Mouse (Mus musculus): Measurements from ENCODE around the gene Smarcc2.

Smarcc2 gene

DNA sequence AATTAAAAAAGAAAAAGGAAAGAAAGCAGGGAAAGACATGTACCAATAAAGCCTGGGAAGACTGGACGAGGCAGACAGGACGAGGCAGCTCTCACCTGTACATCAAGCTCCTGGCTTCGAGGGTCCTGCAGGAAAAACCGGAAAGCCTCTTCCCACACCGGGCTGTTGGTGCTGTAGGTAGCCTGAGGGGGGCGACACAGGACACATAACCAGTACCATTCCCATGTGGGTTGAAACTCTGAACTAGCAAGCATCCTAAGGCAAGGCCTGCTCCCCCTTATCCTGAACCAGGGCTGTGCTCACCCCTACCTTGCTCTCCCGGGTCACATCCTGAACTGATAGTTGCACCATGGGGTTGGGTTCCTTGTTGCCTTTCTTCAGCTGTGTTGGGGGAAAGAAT lies 59.8 kb downstream of the Smarcc2 start:
- DNase-seq: no peak

GRCm38 (mm10) chr10:128520591-128520990 lies 61.5 kb downstream of the Smarcc2 start:
- DNase-seq: no peak

- DNase-seq: no peak
These were observed 63.3 kb downstream of the Smarcc2 start for GRCm38 (mm10) chr10:128522351-128522750.

DNA sequence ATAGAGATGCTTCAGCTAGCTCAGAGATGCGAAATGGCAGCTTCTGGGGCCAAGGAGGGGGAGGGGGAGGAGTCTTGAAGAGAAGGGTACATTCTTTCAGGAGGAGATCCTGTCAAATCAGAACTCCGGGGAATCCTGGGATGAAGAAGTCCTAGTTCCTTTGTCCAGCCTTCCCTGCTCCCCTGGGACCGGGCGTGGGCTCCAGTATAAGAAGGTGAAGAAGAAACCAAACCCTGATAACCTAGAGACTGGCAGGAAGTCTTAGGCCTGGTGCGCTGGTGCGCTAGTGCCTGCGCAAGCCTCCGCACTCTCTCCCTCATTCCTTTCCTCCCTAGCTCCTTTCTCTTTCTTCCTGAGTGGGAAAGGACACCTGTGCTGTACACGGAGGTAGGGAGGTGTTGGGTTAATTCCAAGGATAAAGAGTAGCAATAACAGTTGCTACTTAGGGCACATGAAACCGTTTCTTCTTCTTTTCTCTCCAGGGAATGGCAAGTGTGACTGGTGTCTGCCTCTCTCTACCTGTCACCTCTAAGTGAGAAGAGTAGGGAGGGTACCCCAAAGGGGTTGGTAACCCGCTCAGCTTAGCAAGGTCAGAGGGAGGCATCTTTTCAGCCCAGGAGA lies 65.2 kb downstream of the Smarcc2 start:
- DNase-seq: peak; percentile 42

DNA sequence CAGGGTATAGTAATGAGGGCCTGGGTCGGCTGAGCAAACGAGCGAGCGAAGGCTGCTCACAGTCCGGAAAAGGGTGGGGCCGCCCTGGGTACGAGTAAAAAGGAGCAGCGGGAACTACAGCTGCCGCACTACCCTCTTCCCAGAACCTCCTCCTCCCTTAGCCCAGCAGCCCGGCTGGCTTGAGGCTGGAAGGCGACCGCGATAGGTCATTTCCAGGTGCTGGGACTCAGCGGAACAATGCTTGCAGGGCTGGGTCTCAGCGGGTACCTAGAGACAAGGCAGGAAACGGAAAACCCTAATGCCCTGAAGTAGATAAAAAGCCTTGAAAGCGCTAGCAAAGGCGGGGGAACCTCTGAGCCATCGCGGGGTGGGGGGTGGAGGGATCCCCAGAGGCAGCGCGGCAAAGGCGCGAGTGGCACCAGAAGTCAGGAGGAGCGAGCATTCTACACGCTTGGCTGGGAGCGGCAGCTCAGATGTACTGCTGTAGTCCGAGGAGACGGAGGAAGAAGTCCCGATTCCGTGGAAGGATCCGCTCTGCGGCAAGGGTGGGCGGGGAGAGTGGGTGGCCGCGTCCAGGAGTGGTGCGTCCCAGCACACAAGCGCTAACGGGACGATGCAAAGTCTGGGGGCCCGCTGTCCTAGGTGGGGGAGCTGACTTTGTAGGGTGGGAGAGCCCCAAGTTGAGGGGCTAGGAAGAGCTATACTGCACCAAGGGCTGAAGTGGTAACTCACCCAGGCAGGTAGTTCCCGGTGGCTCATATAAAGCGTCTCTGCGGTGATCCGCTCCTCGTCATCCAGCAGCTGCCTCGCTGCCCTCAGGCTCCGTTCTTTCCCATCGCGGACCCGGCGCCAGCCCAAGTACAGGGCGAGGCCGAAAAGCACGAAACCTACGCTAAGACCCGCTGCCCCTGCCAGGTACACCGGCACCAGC lies 65.9 kb downstream of the Smarcc2 start:
- peak; percentile 77 for DNase-seq

GRCm38 (mm10) chr10:128525671-128526308 lies 66.7 kb downstream of the Smarcc2 start, which contains the start of gene Esyt1:
Gene Esyt1, minus strand, starts transcription at chr10:128525871.
- DNase-seq: peak; percentile 98

GRCm38 (mm10) chr10:128526366-128527356 lies 67.6 kb downstream of the Smarcc2 start:
- no peak for DNase-seq

GRCm38 (mm10) chr10:128535206-128535605 lies 76.2 kb downstream of the Smarcc2 start:
- no peak for DNase-seq

GRCm38 (mm10) chr10:128535624-128536265 lies 76.7 kb downstream of the Smarcc2 start:
- no peak for DNase-seq

- peak; percentile 92 for DNase-seq
These were observed 77.4 kb downstream of the Smarcc2 start for GRCm38 (mm10) chr10:128536266-128536940.

- DNase-seq: no peak
These were observed 79.4 kb downstream of the Smarcc2 start for GRCm38 (mm10) chr10:128538340-128538870.

All from embryo, embryonic 11 days (tissue).